Mouse (Mus musculus) urinary bladder, postnatal 25 days (tissue): ENCODE measurements around the gene Snx6.
"Not testable (repeated sequence)": the region's sequence is repeated elsewhere in the genome, so short reads cannot be mapped to it uniquely, and the experiment has no call there.

Experiments
- DNase-seq: peaks from one replicate; pipeline ENCODE4 v3.0.0; 2022; ENCODE audit warnings: low spot score

Snx6 gene

DNA sequence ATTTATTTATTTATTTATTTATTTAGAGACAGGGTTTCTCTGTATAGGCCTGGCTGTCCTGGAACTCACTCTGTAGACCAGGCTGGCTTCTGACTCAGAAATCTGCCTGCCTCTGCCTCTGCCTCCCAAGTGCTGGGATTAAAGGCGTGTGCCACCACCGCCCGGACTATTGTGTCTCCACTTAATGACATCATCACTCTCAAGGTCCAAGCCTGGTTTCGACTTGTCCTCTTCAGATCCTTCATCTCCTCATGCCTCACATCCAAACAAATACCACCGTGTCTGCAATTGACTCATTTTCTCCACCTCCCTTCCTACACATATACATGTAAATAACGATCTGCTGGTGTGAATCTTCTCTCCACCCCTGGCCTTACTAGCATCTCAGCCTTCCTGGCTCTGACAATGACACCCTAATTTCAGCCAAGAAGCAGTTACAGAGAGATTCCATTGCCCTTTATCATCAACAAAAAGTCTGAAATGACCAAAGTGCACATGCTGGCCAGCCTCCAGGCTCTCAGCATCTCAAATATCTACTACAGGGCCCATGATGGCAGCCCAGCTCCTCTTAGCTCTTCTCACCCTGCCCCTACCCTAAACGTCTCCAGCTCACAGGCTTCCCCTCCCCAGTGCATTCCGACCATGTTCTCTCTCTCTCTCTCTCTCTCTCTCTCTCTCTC, 1.2 kb upstream of the Snx6 start:
- DNase-seq = no peak

DNA sequence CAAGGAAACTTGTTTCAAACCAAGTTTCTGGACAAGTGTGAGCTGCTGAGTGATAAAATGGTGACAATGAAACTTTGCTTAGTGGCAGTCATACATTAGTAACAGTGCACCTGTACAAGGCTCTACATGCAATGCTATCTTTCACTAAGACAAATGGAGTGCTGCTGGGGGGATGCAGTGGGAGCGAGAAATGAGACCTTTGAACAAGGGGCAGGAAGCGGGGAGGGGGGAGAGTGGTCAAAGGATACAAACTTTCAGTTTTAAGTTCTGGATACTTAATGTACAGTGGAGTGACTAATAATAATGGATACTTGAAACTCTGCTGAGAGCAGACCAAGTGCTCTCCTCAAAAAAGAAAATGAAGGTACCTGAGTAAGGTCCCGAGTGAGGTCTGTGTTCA, 1.1 kb downstream of the Snx6 start:
- DNase-seq = no peak

DNA sequence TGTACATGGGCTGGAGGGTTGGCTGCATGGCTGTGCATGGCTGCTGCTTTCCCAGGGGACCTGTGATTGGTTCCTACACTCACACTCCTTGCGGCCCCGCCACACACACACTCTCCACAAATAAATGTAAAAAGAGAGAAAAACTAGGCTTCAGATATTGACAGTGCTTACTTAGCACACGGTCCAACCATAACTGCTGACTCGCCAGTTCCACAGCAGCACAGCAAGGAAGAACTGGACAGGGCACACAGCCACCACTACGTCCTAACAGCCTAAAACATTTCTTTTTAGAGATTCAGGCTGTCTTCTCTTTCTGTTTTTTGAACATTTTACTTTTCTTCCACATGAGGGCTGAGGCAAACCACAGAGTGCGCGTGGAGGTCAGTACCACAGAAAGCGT, 4.0 kb downstream of the Snx6 start:
- DNase-seq = no peak

DNA sequence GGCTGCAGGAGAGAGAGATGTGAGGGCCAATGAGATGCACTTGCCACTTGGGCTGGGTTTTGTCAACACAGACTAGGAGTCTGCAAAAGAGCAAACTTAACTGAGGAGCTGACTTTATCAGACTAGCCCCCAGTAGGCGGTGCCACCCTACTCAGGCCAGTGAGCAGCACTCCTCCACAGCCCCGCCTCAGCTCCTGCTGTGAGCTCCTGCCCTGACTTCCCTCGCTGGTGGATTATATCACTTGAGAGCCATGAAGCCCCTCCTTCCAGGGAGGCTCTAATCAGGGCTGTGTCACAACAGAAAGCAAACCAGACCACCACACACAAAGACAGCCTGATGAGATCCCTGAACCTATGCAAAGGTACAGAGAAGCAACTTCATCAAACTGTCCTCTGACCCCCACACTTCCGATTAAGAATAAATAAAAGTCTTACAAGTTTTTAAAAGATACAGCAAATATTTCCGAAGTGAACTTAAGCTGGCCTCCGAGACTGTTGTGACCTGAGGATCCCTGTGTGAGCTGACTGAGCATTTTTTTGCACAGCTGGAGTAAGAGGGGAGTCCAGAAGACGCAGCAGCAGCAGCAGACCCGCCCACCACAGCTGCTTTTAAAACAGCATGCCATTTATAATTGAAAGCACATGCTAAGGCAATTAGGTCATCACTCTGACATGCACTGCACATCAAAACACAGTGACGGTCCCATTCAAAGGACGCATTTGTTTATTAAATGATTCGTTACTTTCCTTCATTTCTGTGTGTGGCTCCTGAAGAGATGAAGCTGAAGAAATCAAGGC, 6.0 kb downstream of the Snx6 start:
- DNase-seq = no peak

DNA sequence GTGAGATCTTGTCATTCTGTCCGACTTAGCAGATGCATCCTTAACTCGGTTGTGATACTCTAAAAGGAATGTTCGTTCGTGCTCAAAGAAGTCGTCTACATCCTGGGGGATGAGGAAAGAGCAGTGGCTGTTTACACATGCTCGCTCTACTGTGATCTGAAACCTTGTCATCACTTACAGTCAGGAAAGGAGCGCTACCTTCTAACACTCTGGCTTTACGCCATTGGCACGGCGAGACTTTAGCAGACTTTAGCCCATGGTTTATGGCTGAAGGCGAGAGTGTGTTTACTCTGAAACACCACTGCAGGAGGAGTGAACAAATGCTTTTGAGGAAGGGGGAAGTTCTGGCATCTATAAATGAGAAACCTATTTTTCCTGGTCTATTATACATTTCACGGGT, 31.9 kb downstream of the Snx6 start:
- no peak for DNase-seq

DNA sequence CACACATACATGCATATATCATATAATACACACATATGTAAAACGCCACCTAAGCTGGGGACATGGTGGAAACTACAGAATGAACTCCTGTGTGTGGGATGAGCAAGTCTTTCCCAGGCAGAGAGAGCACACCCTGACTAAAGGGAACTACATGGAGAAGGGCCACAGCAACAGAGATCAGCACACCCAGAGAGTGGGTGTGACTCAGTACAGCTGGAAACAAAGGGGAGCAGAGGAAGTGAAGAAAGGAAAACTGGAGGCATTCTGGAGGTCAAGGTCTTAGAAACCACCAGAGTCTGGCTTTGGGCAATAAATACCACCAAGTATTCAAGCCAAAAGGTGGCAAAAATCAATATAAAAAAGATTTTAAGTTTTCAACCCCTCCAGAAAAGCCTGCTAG, 34.8 kb downstream of the Snx6 start:
- no peak for DNase-seq

DNA sequence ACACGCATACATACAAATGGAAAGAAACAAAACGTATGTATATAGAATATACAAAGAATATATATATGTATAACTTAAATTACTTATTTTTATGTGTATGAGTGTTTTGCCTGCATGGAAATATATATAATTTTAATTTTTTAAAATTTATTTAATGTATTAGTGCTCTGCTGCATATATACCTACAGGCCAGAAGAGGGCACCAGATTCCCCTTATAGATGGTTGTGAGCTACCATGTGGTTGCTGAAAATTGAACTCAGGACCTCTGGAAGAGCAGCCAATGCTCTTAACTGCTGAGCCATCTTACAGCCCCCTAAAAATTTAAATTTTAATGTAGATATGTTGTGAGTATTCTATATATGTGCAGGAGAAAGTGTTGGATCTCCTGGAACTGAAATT, 36.7 kb downstream of the Snx6 start:
- DNase-seq = no peak

DNA sequence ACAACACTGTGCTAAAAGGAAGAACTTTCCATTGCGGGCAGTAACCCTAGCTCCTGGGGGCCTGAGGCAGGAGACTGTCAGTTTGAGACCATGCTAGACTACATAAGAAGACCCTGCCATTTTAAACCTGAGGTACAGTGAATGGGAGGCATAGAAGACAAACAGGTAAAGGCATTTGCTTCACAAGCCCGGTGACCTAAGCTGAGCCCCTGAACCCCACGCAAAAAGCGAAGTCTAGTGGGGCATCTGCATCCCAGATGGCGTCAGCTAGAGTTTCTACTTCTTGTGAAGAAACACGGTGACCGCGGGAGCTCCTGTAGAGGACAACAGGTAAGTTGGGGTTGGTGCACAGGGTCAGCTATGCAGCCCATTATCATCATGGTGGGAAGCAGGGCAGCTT, 46.9 kb downstream of the Snx6 start:
- no peak for DNase-seq

DNA sequence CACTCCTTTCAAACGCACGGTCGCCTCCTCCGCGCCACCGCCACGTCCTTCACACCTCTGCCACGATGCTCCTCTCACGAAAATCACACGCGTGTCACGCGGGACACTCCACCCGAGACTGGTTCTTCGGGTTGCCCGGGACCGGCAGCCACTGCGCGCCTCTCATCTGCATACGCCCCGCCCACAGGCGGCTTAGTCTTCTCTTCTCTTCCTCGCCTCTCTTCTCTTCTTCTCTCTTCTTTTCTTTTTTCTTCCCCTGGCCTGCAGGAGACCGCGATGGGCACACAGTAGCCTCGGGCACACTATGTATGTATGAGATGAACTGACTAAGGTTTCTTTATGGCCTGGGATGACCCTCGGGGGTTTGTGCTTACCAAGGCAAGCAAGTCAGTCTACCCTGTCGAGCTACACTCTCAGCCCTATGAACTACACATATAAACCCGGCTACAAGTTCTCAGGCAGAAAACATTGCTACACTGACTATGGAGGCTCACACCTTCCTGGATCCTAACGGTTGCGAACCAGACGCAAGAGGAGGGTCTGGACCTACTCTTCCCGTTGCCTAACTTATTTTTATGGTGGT, 56.8 kb downstream of the Snx6 start:
- DNase-seq = not testable (repeated sequence)

DNA sequence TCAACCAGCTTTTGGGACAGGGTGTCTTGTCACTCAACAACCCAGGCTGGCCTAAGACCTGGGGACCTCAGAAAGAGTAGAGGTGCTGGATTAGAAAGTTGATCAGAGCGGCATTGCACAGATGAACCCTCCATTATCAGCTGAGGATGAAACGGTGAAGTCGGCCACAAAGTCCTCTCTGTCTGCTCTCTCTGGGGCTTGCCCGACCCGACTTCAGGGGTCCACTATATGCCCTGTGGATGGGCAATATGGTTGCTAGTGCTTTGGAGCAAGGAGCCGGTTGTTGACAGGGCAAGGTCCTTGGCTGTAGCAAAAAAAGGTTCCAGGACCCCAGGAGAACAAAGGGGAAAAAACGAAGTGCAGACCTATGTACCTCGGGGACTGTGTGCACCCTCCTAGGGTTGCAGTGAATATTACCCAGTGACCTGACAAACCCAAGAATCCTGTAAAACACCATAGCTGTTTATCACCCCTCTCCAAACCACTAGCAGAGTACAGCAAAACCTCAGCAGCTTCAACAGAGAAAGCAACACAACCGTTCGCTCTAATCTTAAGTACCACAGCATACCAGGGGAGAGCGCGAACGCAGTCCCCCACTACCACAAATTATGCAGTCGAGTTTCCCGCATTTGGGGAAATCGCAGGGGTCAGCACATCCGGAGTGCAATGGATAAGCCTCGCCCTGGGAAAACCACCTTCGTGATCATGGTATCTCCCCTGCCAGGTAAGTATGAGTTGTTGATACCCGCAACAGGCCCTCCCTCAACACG, 57.4 kb downstream of the Snx6 start:
- DNase-seq = not testable (repeated sequence)

DNA sequence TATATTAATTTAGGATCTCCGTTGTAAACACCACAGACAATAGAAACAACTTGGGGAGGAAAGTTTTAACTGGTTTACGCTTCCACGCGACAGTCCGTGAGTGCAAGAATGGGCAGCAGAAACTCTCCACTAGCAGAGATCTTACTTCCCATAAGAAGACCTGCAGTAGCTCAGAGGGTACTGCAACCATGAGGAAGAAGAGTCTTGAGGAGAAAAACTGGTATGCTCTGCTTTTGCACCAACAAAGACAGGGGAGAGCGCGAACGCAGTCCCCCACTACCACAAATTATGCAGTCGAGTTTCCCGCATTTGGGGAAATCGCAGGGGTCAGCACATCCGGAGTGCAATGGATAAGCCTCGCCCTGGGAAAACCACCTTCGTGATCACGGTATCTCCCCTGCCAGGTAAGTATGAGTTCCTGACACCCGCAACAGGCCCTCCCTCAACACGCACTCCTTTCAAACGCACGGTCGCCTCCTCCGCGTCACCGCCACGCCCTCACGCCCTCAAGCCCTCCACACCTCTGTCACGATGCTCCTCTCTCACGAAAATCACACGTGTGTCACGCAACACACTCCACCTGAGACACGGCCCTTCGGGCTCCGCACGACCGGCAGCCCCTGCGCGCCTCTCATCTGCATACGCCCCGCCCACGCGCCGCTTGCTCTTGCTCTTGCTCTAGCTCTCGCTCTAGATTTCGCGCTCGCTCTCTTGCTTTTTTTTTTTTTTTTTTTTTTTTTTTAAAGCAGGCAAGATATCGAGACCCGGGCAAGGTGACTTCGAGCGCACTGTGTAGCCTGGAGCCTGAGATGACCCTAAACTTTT, 61.0 kb downstream of the Snx6 start:
- peak; percentile 23 for DNase-seq

DNA sequence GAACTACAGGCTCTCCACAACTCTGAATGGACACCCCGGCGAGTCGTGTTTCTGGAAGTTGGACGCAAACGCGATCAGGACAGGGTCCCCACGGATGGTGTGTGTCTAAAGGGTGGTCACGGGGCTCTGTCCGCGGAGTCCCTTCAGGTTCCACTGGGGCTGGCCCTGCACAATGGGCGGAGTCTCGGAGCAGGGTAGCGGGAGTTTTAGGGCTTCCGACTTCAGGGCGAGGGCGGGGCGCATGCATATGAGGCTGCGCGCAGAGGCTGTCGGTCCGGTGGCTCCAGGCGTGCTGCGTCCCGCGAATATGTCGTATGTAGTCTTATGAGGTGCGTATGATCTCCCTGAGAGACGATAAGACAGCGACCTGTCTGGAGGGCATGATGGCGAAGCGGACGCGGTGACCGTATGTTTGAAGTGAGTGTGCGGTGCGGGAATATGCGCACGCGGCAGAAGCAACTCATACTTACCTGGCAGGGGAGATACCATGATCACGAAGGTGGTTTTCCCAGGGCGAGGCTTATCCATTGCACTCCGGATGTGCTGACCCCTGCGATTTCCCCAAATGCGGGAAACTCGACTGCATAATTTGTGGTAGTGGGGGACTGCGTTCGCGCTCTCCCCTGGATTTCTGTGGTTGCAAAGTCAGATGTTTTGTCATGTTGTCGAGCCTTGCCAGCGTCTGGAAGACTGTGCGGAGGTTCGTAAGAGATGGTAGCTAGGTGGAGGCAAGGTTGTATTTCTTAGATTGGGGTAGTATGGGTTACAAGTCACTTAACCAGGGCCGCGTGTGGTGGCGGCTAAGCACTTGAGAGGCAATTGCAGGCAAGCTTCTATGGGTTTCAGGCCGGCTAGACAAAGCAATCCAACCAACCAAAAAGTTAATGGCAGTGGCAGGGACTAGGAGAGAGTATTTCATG, 66.1 kb downstream of the Snx6 start:
- not testable (repeated sequence) for DNase-seq

DNA sequence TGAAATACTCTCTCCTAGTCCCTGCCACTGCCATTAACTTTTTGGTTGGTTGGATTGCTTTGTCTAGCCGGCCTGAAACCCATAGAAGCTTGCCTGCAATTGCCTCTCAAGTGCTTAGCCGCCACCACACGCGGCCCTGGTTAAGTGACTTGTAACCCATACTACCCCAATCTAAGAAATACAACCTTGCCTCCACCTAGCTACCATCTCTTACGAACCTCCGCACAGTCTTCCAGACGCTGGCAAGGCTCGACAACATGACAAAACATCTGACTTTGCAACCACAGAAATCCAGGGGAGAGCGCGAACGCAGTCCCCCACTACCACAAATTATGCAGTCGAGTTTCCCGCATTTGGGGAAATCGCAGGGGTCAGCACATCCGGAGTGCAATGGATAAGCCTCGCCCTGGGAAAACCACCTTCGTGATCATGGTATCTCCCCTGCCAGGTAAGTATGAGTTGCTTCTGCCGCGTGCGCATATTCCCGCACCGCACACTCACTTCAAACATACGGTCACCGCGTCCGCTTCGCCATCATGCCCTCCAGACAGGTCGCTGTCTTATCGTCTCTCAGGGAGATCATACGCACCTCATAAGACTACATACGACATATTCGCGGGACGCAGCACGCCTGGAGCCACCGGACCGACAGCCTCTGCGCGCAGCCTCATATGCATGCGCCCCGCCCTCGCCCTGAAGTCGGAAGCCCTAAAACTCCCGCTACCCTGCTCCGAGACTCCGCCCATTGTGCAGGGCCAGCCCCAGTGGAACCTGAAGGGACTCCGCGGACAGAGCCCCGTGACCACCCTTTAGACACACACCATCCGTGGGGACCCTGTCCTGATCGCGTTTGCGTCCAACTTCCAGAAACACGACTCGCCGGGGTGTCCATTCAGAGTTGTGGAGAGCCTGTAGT, 76.4 kb downstream of the Snx6 start:
- not testable (repeated sequence) for DNase-seq

DNA sequence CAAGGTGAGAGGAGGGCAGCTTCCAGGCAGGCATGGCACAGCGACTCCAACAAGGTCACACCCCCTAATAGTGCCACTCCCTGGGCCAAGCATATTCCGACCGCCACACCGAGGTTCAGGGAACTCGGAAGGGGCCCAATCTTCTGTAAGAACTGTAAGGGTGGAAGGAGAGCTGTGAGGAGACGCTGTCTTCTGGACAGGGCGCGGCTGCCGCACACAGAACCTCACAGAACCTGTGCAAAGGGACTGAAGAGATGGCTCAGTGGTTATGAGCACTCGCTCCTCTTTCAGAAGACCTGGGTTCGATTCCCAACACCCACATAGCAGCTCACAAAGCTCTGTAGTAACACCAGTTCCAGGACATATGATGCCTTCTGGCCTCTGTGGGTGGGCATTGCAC, 78.0 kb downstream of the Snx6 start:
- not testable (repeated sequence) for DNase-seq

DNA sequence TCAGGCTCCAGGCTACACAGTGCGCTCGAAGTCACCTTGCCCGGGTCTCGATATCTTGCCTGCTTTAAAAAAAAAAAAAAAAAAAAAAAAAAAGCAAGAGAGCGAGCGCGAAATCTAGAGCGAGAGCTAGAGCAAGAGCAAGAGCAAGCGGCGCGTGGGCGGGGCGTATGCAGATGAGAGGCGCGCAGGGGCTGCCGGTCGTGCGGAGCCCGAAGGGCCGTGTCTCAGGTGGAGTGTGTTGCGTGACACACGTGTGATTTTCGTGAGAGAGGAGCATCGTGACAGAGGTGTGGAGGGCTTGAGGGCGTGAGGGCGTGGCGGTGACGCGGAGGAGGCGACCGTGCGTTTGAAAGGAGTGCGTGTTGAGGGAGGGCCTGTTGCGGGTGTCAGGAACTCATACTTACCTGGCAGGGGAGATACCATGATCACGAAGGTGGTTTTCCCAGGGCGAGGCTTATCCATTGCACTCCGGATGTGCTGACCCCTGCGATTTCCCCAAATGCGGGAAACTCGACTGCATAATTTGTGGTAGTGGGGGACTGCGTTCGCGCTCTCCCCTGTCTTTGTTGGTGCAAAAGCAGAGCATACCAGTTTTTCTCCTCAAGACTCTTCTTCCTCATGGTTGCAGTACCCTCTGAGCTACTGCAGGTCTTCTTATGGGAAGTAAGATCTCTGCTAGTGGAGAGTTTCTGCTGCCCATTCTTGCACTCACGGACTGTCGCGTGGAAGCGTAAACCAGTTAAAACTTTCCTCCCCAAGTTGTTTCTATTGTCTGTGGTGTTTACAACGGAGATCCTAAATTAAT, 81.5 kb downstream of the Snx6 start:
- DNase-seq = peak; percentile 21

DNA sequence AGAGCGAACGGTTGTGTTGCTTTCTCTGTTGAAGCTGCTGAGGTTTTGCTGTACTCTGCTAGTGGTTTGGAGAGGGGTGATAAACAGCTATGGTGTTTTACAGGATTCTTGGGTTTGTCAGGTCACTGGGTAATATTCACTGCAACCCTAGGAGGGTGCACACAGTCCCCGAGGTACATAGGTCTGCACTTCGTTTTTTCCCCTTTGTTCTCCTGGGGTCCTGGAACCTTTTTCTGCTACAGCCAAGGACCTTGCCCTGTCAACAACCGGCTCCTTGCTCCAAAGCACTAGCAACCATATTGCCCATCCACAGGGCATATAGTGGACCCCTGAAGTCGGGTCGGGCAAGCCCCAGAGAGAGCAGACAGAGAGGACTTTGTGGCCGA, 85.0 kb downstream of the Snx6 start:
- DNase-seq = peak; percentile 66

DNA sequence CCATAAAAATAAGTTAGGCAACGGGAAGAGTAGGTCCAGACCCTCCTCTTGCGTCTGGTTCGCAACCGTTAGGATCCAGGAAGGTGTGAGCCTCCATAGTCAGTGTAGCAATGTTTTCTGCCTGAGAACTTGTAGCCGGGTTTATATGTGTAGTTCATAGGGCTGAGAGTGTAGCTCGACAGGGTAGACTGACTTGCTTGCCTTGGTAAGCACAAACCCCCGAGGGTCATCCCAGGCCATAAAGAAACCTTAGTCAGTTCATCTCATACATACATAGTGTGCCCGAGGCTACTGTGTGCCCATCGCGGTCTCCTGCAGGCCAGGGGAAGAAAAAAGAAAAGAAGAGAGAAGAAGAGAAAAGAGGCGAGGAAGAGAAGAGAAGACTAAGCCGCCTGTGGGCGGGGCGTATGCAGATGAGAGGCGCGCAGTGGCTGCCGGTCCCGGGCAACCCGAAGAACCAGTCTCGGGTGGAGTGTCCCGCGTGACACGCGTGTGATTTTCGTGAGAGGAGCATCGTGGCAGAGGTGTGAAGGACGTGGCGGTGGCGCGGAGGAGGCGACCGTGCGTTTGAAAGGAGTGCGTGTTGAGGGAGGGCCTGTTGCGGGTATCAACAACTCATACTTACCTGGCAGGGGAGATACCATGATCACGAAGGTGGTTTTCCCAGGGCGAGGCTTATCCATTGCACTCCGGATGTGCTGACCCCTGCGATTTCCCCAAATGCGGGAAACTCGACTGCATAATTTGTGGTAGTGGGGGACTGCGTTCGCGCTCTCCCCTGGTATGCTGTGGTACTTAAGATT, 85.6 kb downstream of the Snx6 start:
- not testable (repeated sequence) for DNase-seq

DNA sequence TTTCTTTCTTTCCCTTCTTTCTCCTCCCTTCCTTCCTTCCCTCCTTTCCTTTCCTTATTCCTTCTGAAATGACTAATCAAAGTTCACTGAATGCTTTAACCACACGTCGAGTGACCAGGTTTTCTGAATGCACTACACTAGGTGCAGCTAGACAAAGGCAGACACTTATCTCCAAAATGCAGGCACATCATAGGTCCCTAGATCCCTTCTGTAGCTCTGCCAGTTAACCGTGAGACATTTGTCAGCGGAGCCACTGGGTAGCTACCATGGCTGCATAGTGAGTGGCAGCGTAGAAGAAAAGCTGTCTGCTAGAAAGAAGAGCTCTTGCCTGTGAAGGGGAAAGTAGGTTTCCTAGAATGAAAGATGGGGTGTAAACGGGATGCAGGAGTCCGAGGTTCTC, 96.1 kb downstream of the Snx6 start:
- DNase-seq = no peak
